Mouse (Mus musculus): ENCODE data around the gene Cop1. TPM values are rescaled to one million over a fixed set of nuclear protein-coding genes. Genes with fewer than 3 reads are reported as not detected.
A peak's percentile ranks its signal among the peaks of the same experiment; 100 is the strongest.

Cop1 gene
- polyA plus RNA-seq, 1 experiment from 2014 or later, result 10.1 TPM

GRCm38 (mm10) chr1:159392667-159393066 lies 160.5 kb downstream of the Cop1 start:
- Histone ChIP-seq H3K27me3 (replicated peaks; ENCODE audit: control insufficient read depth, insufficient read depth, low read length) (no peaks in the 10 kb centered on the region), H3K4me2 (ENCODE audit: low read depth, low read length) (no peak overlapping the region), H3K9me3 (ENCODE audit: control insufficient read depth, low read length) (no peaks in the 10 kb centered on the region), H3K4me3 (ENCODE audit: low read length) (no peak overlapping the region), H3K4me1 (ENCODE audit: control insufficient read depth, insufficient read depth, low read length) (peaks cover 10% of the 10 kb centered on the region), H3K27ac (ENCODE audit: low read length) (no peak overlapping the region), H3K36me3 (ENCODE audit: control insufficient read depth, insufficient read depth, low read length) (no peaks in the 10 kb centered on the region), H3K9ac (ENCODE audit: low read depth, low read length) (no peak overlapping the region)
- ATAC-seq, result no peak
- 66% methylated on average over 8 of the region's 8 CpGs for WGBS

- ATAC-seq, result peak; percentile 53; the same call in 1 of the 2 replicates
- Histone ChIP-seq H3K4me3 (ENCODE audit: low read length) (no peak overlapping the region), H3K9me3 (ENCODE audit: control insufficient read depth, low read length) (no peaks in the 10 kb centered on the region), H3K27me3 (replicated peaks; ENCODE audit: control insufficient read depth, insufficient read depth, low read length) (no peaks in the 10 kb centered on the region), H3K36me3 (ENCODE audit: control insufficient read depth, insufficient read depth, low read length) (no peaks in the 10 kb centered on the region), H3K4me1 (ENCODE audit: control insufficient read depth, insufficient read depth, low read length) (peaks cover 10% of the 10 kb centered on the region), H3K9ac (ENCODE audit: low read depth, low read length) (no peak overlapping the region), H3K4me2 (ENCODE audit: low read depth, low read length) (no peak overlapping the region), H3K27ac (ENCODE audit: low read length) (no peak overlapping the region; the same call in 1 of the 2 replicates)
- WGBS, result 29% methylated on average over 6 of the region's 6 CpGs
These were observed 161.1 kb downstream of the Cop1 start for GRCm38 (mm10) chr1:159393070-159393699.

- H3K4me3 ChIP-seq (ENCODE audit: low read length), result no peak overlapping the region
- 35% methylated on average over 1 of the region's 1 CpGs for WGBS
- H3K9ac ChIP-seq (ENCODE audit: low read depth, low read length), result no peak overlapping the region
These were observed 161.8 kb downstream of the Cop1 start for GRCm38 (mm10) chr1:159393931-159394330.

GRCm38 (mm10) chr1:159396515-159396914 lies 164.4 kb downstream of the Cop1 start:
- H3K27me3 ChIP-seq (replicated peaks; ENCODE audit: control insufficient read depth, insufficient read depth, low read length), result no peaks in the 10 kb centered on the region
- no peaks in the 10 kb centered on the region for H3K9me3 ChIP-seq (ENCODE audit: control insufficient read depth, low read length)
- ATAC-seq, result no peak
- H3K4me3 ChIP-seq (ENCODE audit: low read length), result peak overlapping the region; percentile 27
- 4% methylated on average over 9 of the region's 9 CpGs for WGBS
- peaks cover 10% of the 10 kb centered on the region for H3K4me1 ChIP-seq (ENCODE audit: control insufficient read depth, insufficient read depth, low read length)
- no peaks in the 10 kb centered on the region for H3K36me3 ChIP-seq (ENCODE audit: control insufficient read depth, insufficient read depth, low read length)
- no peak overlapping the region for H3K27ac ChIP-seq (ENCODE audit: low read length)
- H3K4me2 ChIP-seq (ENCODE audit: low read depth, low read length), result peak overlapping the region; percentile 59
- no peak overlapping the region for H3K9ac ChIP-seq (ENCODE audit: low read depth, low read length)

More at GRCm38 (mm10) chr1:159393931-159394330, 161.8 kb downstream of the Cop1 start:
- Histone ChIP-seq H3K27me3 (replicated peaks; ENCODE audit: control insufficient read depth, insufficient read depth, low read length) (no peaks in the 10 kb centered on the region), H3K36me3 (ENCODE audit: control insufficient read depth, insufficient read depth, low read length) (no peaks in the 10 kb centered on the region), H3K27ac (ENCODE audit: low read length) (no peak overlapping the region), H3K4me1 (ENCODE audit: control insufficient read depth, insufficient read depth, low read length) (peaks cover 10% of the 10 kb centered on the region), H3K9me3 (ENCODE audit: control insufficient read depth, low read length) (no peaks in the 10 kb centered on the region), H3K4me2 (ENCODE audit: low read depth, low read length) (no peak overlapping the region)
- no peak for ATAC-seq

Small RNA genes within 50 kb of the gene (microRNA-seq; reads per million reads assigned to microRNA genes)
- 18.7 reads per million, percentile 28 among the genes with 10 or more reads in this experiment for gene Mir1843b
